Mouse (Mus musculus) cortical plate, adult 2 months (tissue): Measurements from ENCODE around the gene Slc48a1.

ENCODE experiments used
- CTCF ChIP-seq: fragments of 200-500 bp; IDR thresholded peaks from 2 replicates; pipeline ENCODE4 v1.5.1; 2011; ENCODE audit warnings: mild to moderate bottlenecking, control low read depth, low read length; ENCODE audit not compliant: insufficient read depth; ENCODE audit errors: extremely low read depth
- POLR2A ChIP-seq: fragments of 200-500 bp; IDR thresholded peaks from 2 replicates; pipeline ENCODE4 v1.6.1; 2011; ENCODE audit warnings: mild to moderate bottlenecking, low read length, control low read depth; ENCODE audit not compliant: insufficient read depth; ENCODE audit errors: extremely low read depth

- no peak for TF ChIP-seq CTCF
- TF ChIP-seq POLR2A, result no peak
Measured at GRCm38 (mm10) chr15:97752491-97752890, 25.8 kb upstream of the Slc48a1 start.
